ENCODE assay signal across 9 mouse cellular contexts in genomic region chr6:93715181-93716180, GRCm38 (mm10).
A peak's percentile ranks its signal among the peaks of the same experiment; 100 is the strongest.
DNase-seq lines count a peak whose midpoint lies in the region; ATAC-seq and TF ChIP-seq lines count a peak whose summit lies in the region.
"Had no signal": no experiment of that assay in that cellular context is flagged by ENCODE, and none has a peak within 500 bp of the region (broad histone marks: within the 10 kb centered on the region; RNA-seq: fewer than 3 reads in every experiment).

No protein-coding gene starts in this region.

- no peaks in the 10 kb centered on the region for H3K9me3 ChIP-seq in embryonic facial prominence, embryonic 14.5 days (ENCODE audit: control insufficient read depth, low read length)
- H3K9me3 ChIP-seq in intestine, embryonic 15.5 days: no peaks in the 10 kb centered on the region
- H3K9me3 ChIP-seq in neural tube, embryonic 12.5 days: no peaks in the 10 kb centered on the region

- peak overlapping the region; percentile 53 for H3K4me2 ChIP-seq in embryonic facial prominence, embryonic 14.5 days (ENCODE audit: low read depth, low read length)
- H3K4me2 ChIP-seq in intestine, embryonic 15.5 days (replicated peaks): peak overlapping the region; percentile 47
- H3K4me2 ChIP-seq in neural tube, embryonic 12.5 days (replicated peaks): peak overlapping the region; percentile 52

- H3K27ac ChIP-seq in embryonic facial prominence, embryonic 14.5 days (replicated peaks; ENCODE audit: low read depth, low read length): no peak overlapping the region
- H3K27ac ChIP-seq in intestine, embryonic 15.5 days: no peak overlapping the region
- H3K27ac ChIP-seq in neural tube, embryonic 12.5 days: no peak overlapping the region
- H3K27ac ChIP-seq in kidney, adult 2 months (ENCODE audit: insufficient read depth, low read depth, low read length): no peak overlapping the region

- peak overlapping the region; percentile 29 for H3K4me3 ChIP-seq in embryonic facial prominence, embryonic 14.5 days (ENCODE audit: low read depth, low read length)
- peak overlapping the region; percentile 3; the same call in 1 of the 2 replicates for H3K4me3 ChIP-seq in intestine, embryonic 15.5 days (replicated peaks)
- no peak overlapping the region for H3K4me3 ChIP-seq in neural tube, embryonic 12.5 days
- no peak overlapping the region for H3K4me3 ChIP-seq in kidney, adult 2 months (ENCODE audit: insufficient read depth, low read depth, low read length)

- peaks cover 9% of the 10 kb centered on the region for H3K27me3 ChIP-seq in embryonic facial prominence, embryonic 14.5 days (replicated peaks; ENCODE audit: control insufficient read depth, insufficient read depth, low read length)
- 0 out of 2 replicates have a peak, but pooled peaks cover 2% of the 10 kb centered on the region for H3K27me3 ChIP-seq in intestine, embryonic 15.5 days (replicated peaks)
- H3K27me3 ChIP-seq in neural tube, embryonic 12.5 days (replicated peaks): no peaks in the 10 kb centered on the region; the same call in 1 of the 2 replicates
- H3K27me3 ChIP-seq in kidney, adult 2 months (replicated peaks; ENCODE audit: control insufficient read depth, insufficient read depth, low read length): no peaks in the 10 kb centered on the region

- no peak for TF ChIP-seq CTCF in kidney, adult 2 months (conservative IDR thresholded peaks at IDR 0.05; ENCODE audit: insufficient read depth, insufficient read length, low read depth, low read length)

- WGBS in embryonic facial prominence, embryonic 14.5 days: 26% methylated on average over 23 of the region's 24 CpGs
- 42% methylated on average over 24 of the region's 24 CpGs for WGBS in intestine, embryonic 15.5 days
- 48% methylated on average over 24 of the region's 24 CpGs for whole genome bisulfite sequencing in neural tube, embryonic 12.5 days
- 44% methylated on average over 24 of the region's 24 CpGs for WGBS in kidney, adult 2 months

- no peak for TF ChIP-seq POLR2A in kidney, adult 2 months (IDR thresholded peaks at IDR 0.05; ENCODE audit: low read depth, low read length)

- no peaks in the 10 kb centered on the region for H3K36me3 ChIP-seq in embryonic facial prominence, embryonic 14.5 days (ENCODE audit: control insufficient read depth, insufficient read depth, low read length)
- H3K36me3 ChIP-seq in intestine, embryonic 15.5 days: no peaks in the 10 kb centered on the region
- H3K36me3 ChIP-seq in neural tube, embryonic 12.5 days: no peaks in the 10 kb centered on the region
- H3K36me3 ChIP-seq in kidney, adult 2 months (ENCODE audit: control insufficient read depth, insufficient read depth, low read length): no peaks in the 10 kb centered on the region

- peaks cover 21% of the 10 kb centered on the region for H3K4me1 ChIP-seq in embryonic facial prominence, embryonic 14.5 days (ENCODE audit: control insufficient read depth, insufficient read depth, low read length)
- 0 out of 2 replicates have a peak, but pooled peaks cover 3% of the 10 kb centered on the region for H3K4me1 ChIP-seq in intestine, embryonic 15.5 days (replicated peaks)
- H3K4me1 ChIP-seq in neural tube, embryonic 12.5 days: peaks cover 29% of the 10 kb centered on the region
- H3K4me1 ChIP-seq in kidney, adult 2 months (ENCODE audit: control insufficient read depth, insufficient read depth, low read length): no peaks in the 10 kb centered on the region

- 0 out of 2 replicates have a peak overlapping the region, but pooled peaks have one; percentile 41 for H3K9ac ChIP-seq in embryonic facial prominence, embryonic 14.5 days (ENCODE audit: low read depth, low read length)
- H3K9ac ChIP-seq in intestine, embryonic 15.5 days: no peak overlapping the region
- 0 out of 2 replicates have a peak overlapping the region, but pooled peaks have one; percentile 3 for H3K9ac ChIP-seq in neural tube, embryonic 12.5 days

- peak; percentile 17 for DNase-seq in layer of hippocampus, adult 9-11 months
- DNase-seq in layer of hippocampus, adult 18-20 months (ENCODE audit: low spot score in 2 of 2): no peak
- DNase-seq in embryonic facial prominence, embryonic 14.5 days (ENCODE audit: low spot score): no peak
- DNase-seq in right cerebral cortex, adult 2 months (ENCODE audit: low spot score in 2 of 2): no peak
- no peak for DNase-seq in cerebellum, adult 9-10 months
- DNase-seq in kidney, adult 2 months: no peak
- DNase-seq: gastrocnemius, postnatal 25 days had no signal

- ATAC-seq in embryonic facial prominence, embryonic 14.5 days (ENCODE audit: low read depth): peak; percentile 41; the same call in 1 of the 2 replicates
- ATAC-seq in intestine, embryonic 15.5 days: no peak
- no peak for ATAC-seq in neural tube, embryonic 12.5 days (ENCODE audit: low FRiP score, low read depth)

Comparison
In these comparisons a context has a peak if more than half of its experiments do, and no peak if none do; other contexts are left out.
1. H3K4me3 ChIP-seq: peak in embryonic facial prominence, embryonic 14.5 days (single experiment) and intestine, embryonic 15.5 days (single experiment); none in neural tube, embryonic 12.5 days (single experiment) and kidney, adult 2 months (single experiment).
2. Peak in every context shown above with its lines, with median percentiles within 50 percentile points of each other: H3K4me2 ChIP-seq.